Mouse (Mus musculus) forebrain, embryonic 10.5 days (tissue): ENCODE data around the gene Pex11b. TPM values are rescaled to one million over a fixed set of nuclear protein-coding genes. Genes with fewer than 3 reads are reported as not detected.
"Not testable (repeated sequence)": the region's sequence is repeated elsewhere in the genome, so short reads cannot be mapped to it uniquely, and the experiment has no call there.

Source experiments
- DNase-seq: peaks from one replicate; pipeline ENCODE4 v3.0.0-alpha.2; 2017; ENCODE audit warnings: low spot score; ENCODE audit errors: extremely low spot score
- H3K27ac ChIP-seq: fragments of 300-500 bp; sonication (generic); 2 replicates; pipeline ENCODE4 v1.5.1; 2016; ENCODE audit warnings: mild to moderate bottlenecking
- H3K27me3 ChIP-seq: fragments of 300-500 bp; sonication (generic); 2 replicates; pipeline ENCODE4 v1.6.1; 2016; ENCODE audit warnings: mild to moderate bottlenecking; ENCODE audit not compliant: poor library complexity, severe bottlenecking
- H3K36me3 ChIP-seq: fragments of 300-500 bp; sonication (generic); replicated peaks from 2 replicates; pipeline ENCODE4 v1.6.1; 2016; ENCODE audit warnings: mild to moderate bottlenecking, moderate library complexity
- H3K4me1 ChIP-seq: fragments of 300-500 bp; sonication (generic); 2 replicates; pipeline ENCODE4 v1.6.1; 2016
- H3K4me3 ChIP-seq: fragments of 300-500 bp; sonication (generic); 2 replicates; pipeline ENCODE4 v1.5.1; 2016; ENCODE audit warnings: mild to moderate bottlenecking, moderate library complexity
- H3K9me3 ChIP-seq: fragments of 300-500 bp; sonication (generic); 2 replicates; pipeline ENCODE4 v1.6.1; 2016; ENCODE audit warnings: mild to moderate bottlenecking, moderate library complexity
- WGBS: fragments of 180-500 bp; shearing (Covaris S2); methylation state at CpG from one replicate; pipeline ENCODE4 v1.1.7; 2016; 5-methylcytosine and 5-hydroxymethylcytosine counted together
- polyA plus RNA-seq: library from polyadenylated mRNA; unstranded; fragments of >200 nt; fragmentation: Nextera tagmentation; extraction: Ambion mirVana; gene quantifications from 2 replicates; pipeline ENCODE4 v1.2.1, GENCODE M21; 2016

Pex11b gene
- polyA plus RNA-seq, 1 experiment from 2014 or later: 36.6 TPM

DNA sequence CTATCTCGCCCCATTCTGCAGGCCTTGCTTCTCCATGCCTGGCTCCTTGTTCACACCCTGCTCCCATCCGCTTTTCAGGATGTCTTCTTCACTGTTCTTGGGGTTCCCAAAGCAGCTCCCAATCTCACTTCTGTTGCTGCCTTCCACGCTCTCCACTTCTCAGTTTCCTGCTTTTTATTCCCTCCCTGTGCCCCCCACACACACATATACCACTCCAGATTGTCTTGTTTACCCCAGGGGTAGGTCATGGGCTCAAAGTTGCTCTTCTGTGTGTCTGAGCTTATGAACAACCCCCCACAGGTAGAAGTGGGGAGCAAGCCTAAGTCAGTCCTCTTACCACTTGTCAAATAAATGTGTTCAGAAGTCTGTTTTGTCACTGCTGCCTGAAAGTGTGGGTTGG lies 35.8 kb upstream of the Pex11b start:
- Histone ChIP-seq H3K36me3 (peaks cover 12% of the 10 kb centered on the region), H3K4me3 (peak overlapping the region; percentile 61; the same call in 1 of the 2 replicates), H3K27me3 (peaks cover 48% of the 10 kb centered on the region), H3K27ac (0 out of 2 replicates have a peak overlapping the region, but pooled peaks have one; percentile 84), H3K9me3 (no peaks in the 10 kb centered on the region), H3K4me1 (peaks cover 92% of the 10 kb centered on the region)
- DNase-seq: no peak
- 67% methylated on average over 3 of the region's 3 CpGs for whole genome bisulfite sequencing

DNA sequence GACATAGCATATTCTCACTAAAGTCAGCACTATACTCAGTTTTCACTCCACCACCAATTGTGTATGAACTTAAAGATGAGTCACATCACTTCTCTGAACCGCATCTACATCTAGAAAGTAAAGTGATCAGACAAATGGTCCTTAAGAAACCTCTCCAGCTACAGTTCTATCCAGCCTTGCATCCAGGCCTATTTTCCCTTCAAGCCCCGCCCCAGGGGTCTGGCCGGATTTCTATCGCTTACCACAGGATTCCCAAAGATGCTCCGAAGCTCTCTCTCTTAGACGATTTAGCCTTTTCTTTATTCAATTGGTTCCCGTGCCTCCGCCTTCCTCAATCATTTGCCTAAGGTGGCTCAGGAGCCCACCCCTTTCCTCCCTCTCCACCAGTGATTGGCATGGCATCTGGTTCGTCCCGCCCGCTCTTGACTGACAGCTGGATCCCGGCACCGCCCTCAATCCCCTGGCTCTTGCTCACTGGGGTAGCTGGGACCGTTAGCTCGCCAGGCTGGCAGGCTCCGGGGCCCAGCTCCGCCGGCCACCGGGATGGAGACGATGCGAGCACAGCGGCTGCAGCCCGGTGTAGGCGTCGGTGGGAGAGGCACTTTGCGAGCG lies 34.4 kb upstream of the Pex11b start, which contains the start of gene Lix1l:
Gene Lix1l, plus strand, starts transcription at position 511 of the 612 bp plus-strand sequence.
- under 1% methylated on average over 27 of the region's 27 CpGs for WGBS
- Histone ChIP-seq H3K4me1 (peaks cover 86% of the 10 kb centered on the region), H3K27ac (peak within 1 kb of the TSS; percentile 96), H3K9me3 (no peaks in the 10 kb centered on the region), H3K27me3 (peaks cover 36% of the 10 kb centered on the region), H3K4me3 (peak within 1 kb of the TSS; percentile 93), H3K36me3 (peaks cover 23% of the 10 kb centered on the region)
- peak; percentile 95 for DNase-seq

DNA sequence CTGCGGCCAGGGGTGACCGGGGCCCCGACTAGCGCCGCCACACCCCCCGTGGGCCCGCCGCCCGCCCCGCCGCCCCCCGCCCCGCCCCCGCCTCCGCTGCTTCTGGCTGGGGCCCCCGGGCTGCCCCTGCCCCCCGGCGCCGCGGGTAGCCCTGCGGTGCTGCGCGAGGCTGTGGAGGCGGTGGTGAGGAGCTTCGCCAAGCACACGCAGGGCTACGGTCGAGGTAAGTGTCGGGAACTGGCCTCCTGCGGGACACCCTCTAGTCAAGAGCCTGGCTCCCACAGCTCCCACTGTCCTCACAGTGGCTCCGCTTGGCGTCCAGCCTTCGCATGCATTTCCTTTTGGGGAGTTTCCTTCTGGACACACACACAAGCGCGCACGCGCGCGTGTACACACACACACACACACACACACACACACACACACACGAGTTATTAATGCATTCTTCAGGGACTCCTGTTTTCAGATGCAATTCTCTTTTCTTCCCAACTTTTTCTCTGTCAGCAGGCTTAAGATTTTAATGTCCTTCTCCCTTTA lies 33.9 kb upstream of the Pex11b start:
- no peaks in the 10 kb centered on the region for H3K9me3 ChIP-seq
- peaks cover 30% of the 10 kb centered on the region for H3K27me3 ChIP-seq
- H3K36me3 ChIP-seq: peaks cover 23% of the 10 kb centered on the region
- under 1% methylated on average over 38 of the region's 40 CpGs for WGBS
- H3K4me3 ChIP-seq: peak overlapping the region; percentile 93
- peak; percentile 73 for DNase-seq
- H3K27ac ChIP-seq: peak overlapping the region; percentile 96
- H3K4me1 ChIP-seq: peaks cover 81% of the 10 kb centered on the region

DNA sequence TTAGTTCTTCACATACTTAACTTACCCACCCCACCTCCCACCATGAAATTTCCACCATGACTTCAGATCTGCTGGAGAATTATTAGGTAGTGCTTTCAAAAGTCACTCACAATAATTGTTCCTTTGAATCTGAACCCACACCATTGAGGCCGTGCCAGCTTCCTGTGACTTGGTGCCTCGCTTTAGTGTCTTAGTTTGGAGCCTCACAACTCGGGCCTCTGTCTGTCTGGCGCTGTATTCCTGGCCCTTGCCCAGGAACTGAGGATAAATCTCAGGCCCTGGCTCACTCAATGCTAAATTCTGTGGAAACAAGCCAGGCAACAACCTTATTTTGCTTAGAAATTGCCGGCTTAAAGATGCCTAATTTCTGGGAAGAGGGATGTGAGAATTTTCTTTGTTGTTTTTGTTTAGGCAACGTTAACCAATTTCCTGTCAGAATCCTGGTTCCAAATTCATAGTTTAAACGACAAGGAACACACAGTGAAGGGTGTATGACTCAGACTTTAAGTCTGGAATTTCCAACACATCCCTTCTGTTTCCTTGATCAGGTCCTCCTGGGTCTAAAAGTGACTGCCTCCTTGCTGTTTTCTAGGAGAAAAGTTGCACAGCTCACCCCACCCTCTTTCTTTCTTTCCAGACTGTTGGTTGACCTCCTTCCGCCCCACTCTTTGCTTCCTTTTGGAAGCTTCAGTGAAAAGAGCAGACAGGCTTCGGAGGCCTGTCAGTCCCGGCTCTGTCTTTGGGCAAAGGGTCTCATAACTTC lies 33.1 kb upstream of the Pex11b start:
- Histone ChIP-seq H3K27ac (peak overlapping the region; percentile 96), H3K4me1 (peaks cover 73% of the 10 kb centered on the region), H3K36me3 (peaks cover 26% of the 10 kb centered on the region), H3K27me3 (peaks cover 22% of the 10 kb centered on the region), H3K4me3 (peak overlapping the region; percentile 93), H3K9me3 (no peaks in the 10 kb centered on the region)
- 33% methylated on average over 10 of the region's 10 CpGs for WGBS
- no peak for DNase-seq

DNA sequence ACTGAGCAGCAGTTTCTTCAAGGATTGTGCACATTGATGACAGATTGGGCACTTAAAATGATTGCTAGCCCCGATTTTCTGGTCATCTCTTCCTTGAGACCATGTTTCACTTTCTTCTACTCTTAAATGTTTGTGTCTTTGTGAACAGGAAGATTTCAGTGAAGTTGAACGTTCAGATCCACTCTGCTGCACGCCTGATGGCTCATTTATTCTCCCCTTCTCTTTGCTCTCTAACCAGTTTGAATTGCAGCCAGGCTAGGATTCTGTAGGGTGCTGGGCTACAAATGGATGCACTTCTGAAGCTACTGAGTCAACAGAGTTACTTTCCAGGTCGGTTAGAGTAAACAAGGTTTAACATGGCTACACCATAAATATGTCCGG lies 32.5 kb upstream of the Pex11b start:
- Histone ChIP-seq H3K4me3 (peak overlapping the region; percentile 93), H3K9me3 (no peaks in the 10 kb centered on the region), H3K4me1 (peaks cover 67% of the 10 kb centered on the region), H3K36me3 (peaks cover 28% of the 10 kb centered on the region), H3K27ac (peak overlapping the region; percentile 96), H3K27me3 (peaks cover 19% of the 10 kb centered on the region)
- WGBS: 58% methylated on average over 5 of the region's 5 CpGs
- no peak for DNase-seq

DNA sequence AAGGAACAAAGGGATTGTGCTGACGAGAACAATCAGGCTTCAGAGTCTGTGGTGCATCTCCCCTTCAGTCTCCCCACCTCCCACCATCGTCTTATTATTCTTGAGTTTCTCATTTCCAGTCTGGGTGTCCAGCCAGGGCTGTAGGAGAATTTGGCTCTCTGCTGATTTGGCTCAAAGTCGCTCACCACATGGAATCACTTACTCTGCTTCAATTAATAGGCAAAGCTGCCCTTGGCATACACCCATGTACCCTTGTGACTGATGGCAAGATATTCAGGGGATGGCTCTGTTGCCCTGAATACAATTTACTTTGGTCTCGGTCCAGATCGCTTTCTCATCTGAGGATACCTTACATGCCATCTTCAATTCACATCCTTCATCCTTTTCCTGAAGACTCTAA lies 31.9 kb upstream of the Pex11b start:
- H3K9me3 ChIP-seq: no peaks in the 10 kb centered on the region
- H3K4me1 ChIP-seq: peaks cover 61% of the 10 kb centered on the region
- H3K36me3 ChIP-seq: peaks cover 33% of the 10 kb centered on the region
- peak overlapping the region; percentile 93; the same call in 1 of the 2 replicates for H3K4me3 ChIP-seq
- H3K27ac ChIP-seq: peak overlapping the region; percentile 96; the same call in 1 of the 2 replicates
- WGBS: 60% methylated on average over 5 of the region's 5 CpGs
- H3K27me3 ChIP-seq: peaks cover 18% of the 10 kb centered on the region
- DNase-seq: no peak

DNA sequence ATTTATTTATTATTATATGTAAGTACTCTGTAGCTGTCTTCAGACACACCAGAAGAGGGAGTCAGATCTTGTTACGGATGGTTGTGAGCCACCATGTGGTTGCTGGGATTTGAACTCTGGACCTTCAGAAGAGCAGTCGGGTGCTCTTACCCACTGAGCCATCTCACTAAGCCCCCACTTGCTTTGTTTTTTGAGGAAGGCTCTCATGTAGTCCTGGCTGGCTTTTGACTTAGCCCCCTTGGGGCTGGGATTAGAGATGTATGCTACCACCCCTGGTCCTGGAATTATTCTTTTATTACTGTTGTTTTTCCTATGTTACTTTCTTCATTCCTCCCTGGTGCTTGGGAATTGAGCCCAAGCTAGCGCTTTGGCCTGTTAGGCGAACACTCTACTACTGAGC lies 29.2 kb upstream of the Pex11b start:
- H3K4me3 ChIP-seq, DNase-seq, H3K9me3 ChIP-seq, H3K27ac ChIP-seq, H3K27me3 ChIP-seq: not testable (repeated sequence)
- peaks cover 34% of the 10 kb centered on the region for H3K4me1 ChIP-seq
- peaks cover 39% of the 10 kb centered on the region for H3K36me3 ChIP-seq
- 88% methylated on average over 4 of the region's 4 CpGs for WGBS

DNA sequence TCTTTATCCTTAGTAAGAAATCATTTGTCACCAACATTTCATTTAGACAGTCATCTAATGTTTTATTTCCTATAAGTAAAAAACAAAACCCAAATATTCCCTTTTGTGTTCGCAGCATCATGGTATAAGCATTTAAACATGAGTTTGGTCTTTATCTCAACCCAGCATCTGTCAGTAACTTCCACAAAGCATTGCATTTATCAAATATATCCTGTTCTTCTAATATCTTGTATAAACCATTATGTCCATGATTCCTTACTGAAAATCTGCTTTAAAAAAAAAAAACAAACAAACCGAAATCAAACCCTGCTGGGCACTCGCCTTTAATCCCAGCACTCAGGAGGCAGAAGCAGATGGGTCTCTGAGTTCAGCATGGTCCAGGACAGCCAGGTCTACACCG lies 28.6 kb upstream of the Pex11b start:
- H3K27me3 ChIP-seq: no peaks in the 10 kb centered on the region
- no peak for DNase-seq
- no peaks in the 10 kb centered on the region for H3K9me3 ChIP-seq
- peaks cover 39% of the 10 kb centered on the region for H3K36me3 ChIP-seq
- H3K4me1 ChIP-seq: peaks cover 29% of the 10 kb centered on the region
- WGBS: 89% methylated on average over 4 of the region's 4 CpGs
- H3K27ac ChIP-seq: no peak overlapping the region
- H3K4me3 ChIP-seq: no peak overlapping the region

DNA sequence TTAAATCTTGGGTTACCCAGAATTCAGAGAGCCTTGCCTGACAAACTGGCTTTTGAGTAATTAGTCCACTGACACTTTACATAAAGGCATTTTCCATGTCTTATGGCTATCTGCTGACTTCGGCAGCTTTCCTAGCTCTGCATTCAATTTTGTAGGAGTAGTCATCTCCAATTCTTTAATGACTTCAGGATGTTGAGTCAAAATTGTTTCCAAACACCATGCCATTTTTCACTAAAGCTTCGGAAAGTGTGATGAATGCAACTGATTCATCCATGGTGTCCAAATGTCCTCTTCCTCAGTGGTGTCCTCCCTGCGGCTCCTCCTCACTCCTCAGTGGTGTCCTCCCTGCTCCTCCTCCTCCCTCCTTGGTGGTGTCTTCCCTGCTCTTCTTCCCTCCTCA lies 17.2 kb upstream of the Pex11b start:
- Histone ChIP-seq H3K9me3 (no peaks in the 10 kb centered on the region), H3K27ac (no peak overlapping the region), H3K4me1 (no peaks in the 10 kb centered on the region), H3K36me3 (peaks cover 80% of the 10 kb centered on the region), H3K27me3 (no peaks in the 10 kb centered on the region), H3K4me3 (no peak overlapping the region)
- no peak for DNase-seq
- 90% methylated on average over 3 of the region's 3 CpGs for WGBS

DNA sequence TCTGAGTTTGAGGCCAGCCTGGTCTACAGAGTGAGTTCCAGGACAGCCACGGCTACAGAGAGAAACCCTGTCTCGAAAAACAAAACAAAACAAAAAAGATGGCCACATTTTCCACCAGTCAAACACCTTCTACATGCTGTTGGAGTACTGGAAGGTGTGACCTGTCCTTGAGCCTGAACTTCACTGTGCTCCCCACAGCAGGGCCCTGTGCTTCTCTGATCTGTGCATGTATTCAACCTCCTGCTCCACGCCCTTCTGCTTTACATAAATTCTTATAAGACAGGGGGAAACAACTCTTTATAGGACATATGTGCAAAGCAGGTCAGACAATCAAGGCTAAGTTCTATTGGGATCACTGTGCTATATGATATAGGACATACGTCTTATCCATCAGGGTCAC lies 12.0 kb upstream of the Pex11b start:
- no peaks in the 10 kb centered on the region for H3K27me3 ChIP-seq
- no peaks in the 10 kb centered on the region for H3K4me1 ChIP-seq
- peaks cover 81% of the 10 kb centered on the region for H3K36me3 ChIP-seq
- no peak overlapping the region for H3K4me3 ChIP-seq
- no peak for DNase-seq
- H3K9me3 ChIP-seq: no peaks in the 10 kb centered on the region
- 90% methylated on average over 4 of the region's 4 CpGs for WGBS
- H3K27ac ChIP-seq: no peak overlapping the region

DNA sequence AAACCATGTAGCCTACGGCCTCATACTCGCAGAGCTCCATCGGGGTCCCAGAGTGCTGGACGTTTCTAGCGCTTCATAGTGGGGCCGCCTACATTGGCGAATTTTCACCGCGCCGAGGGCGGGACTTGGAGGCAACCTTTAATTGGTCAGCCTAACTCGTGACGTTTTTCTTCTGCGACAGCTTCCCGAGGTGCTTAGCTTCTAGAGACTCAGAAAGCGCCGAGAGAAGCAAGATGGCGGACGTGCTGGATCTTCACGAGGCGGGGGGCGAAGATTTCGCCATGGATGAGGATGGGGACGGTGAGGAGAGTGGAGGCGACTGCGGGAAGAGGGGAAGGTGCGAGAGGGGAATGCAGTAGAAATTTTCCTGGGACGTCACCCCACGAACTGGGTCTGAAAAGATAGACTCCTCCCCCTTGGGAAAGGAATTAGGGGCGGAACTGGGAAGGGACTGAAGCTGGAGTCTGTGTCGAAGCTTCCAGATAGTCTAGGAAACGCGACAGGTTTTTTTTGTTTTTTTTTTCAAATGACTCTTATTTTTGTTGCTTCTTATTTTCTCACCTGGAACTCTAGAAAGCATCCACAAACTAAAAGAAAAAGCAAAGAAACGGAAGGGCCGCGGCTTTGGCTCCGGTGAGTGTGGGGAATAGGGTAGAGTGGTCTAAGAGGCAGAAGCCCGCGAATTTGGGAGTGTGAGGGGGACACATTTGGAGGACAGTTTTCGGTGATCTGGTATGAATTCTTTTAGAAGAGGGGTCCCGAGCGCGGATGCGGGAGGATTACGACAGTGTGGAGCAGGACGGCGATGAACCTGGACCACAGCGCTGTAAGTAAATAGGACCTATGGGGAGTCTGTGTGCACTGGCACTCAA lies 5.2 kb upstream of the Pex11b start, which contains the start of gene Rbm8a:
Gene Rbm8a, plus strand, starts transcription at position 205 of the 872 bp plus-strand sequence.
- DNase-seq: peak; percentile 97
- no peaks in the 10 kb centered on the region for H3K27me3 ChIP-seq
- peaks cover 26% of the 10 kb centered on the region for H3K4me1 ChIP-seq
- peaks cover 58% of the 10 kb centered on the region for H3K36me3 ChIP-seq
- H3K4me3 ChIP-seq: peak within 1 kb of the TSS; percentile 77
- WGBS: under 1% methylated on average over 48 of the region's 48 CpGs
- peak within 1 kb of the TSS; percentile 95 for H3K27ac ChIP-seq
- no peaks in the 10 kb centered on the region for H3K9me3 ChIP-seq

DNA sequence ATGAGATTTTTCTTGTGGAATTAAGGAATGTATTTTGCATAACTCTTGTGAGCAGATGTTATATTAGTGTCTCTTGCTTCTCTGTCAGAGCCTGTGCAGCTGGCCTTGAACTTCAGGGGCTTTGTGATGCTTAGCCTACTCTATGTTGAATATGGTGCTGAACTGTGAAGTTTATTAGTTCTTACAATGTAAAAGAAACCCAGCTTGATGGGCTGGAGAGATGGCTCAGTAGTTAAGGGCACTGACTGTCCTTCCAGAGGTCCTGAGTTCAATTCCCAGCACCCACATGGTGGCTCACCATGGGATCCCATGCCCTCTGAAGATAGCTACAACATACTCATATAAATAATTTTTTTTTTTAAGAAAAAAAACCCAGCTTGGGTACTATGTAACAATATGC lies 3.1 kb upstream of the Pex11b start:
- H3K36me3 ChIP-seq: peaks cover 45% of the 10 kb centered on the region
- DNase-seq: no peak
- no peaks in the 10 kb centered on the region for H3K27me3 ChIP-seq
- peaks cover 44% of the 10 kb centered on the region for H3K4me1 ChIP-seq
- no peak overlapping the region for H3K4me3 ChIP-seq
- no peak overlapping the region for H3K27ac ChIP-seq
- H3K9me3 ChIP-seq: no peaks in the 10 kb centered on the region
